Mouse (Mus musculus) heart, postnatal 0 days (tissue): ENCODE data around the gene Igflr1. TPM values are rescaled to one million over a fixed set of nuclear protein-coding genes. Genes with fewer than 3 reads are reported as not detected.
A peak's percentile ranks its signal among the peaks of the same experiment; 100 is the strongest.

Source experiments
- ATAC-seq: fragments of 200-750 bp; cut with Nextera tagmentation; 2 replicates; pipeline ENCODE4 v1.8.0; 2017; ENCODE audit warnings: low read depth, moderate number of reproducible peaks, moderate library complexity; ENCODE audit not compliant: insufficient read depth
- DNase-seq: peaks from one replicate; pipeline ENCODE4 v3.0.0-alpha.2; 2016; ENCODE audit warnings: low spot score
- H3K27ac ChIP-seq: fragments of 300-500 bp; sonication (generic); 2 replicates; pipeline ENCODE4 v1.5.1; 2014; ENCODE audit warnings: low read depth, mild to moderate bottlenecking
- H3K27me3 ChIP-seq: fragments of 300-500 bp; sonication (generic); 2 replicates; pipeline ENCODE4 v1.6.1; 2014; ENCODE audit warnings: low read length, mixed read lengths; ENCODE audit not compliant: control insufficient read depth, insufficient read depth
- H3K36me3 ChIP-seq: fragments of 300-500 bp; sonication (generic); replicated peaks from 2 replicates; pipeline ENCODE4 v1.6.1; 2014; ENCODE audit warnings: low read length, mixed read lengths; ENCODE audit not compliant: control insufficient read depth, insufficient read depth
- H3K4me1 ChIP-seq: fragments of 300-500 bp; sonication (generic); 2 replicates; pipeline ENCODE4 v1.6.1; 2014; ENCODE audit warnings: antibody characterized with exemption; ENCODE audit not compliant: control insufficient read depth, insufficient read depth
- H3K4me2 ChIP-seq: fragments of 300-500 bp; sonication (generic); 2 replicates; pipeline ENCODE4 v1.6.1; 2014; ENCODE audit warnings: low read depth, mild to moderate bottlenecking, low read length, moderate library complexity
- H3K4me3 ChIP-seq: fragments of 300-500 bp; sonication (generic); 2 replicates; pipeline ENCODE4 v1.5.1; 2014; ENCODE audit warnings: low read depth, low read length
- H3K9ac ChIP-seq: fragments of 300-500 bp; sonication (generic); replicated peaks from 2 replicates; pipeline ENCODE4 v1.6.1; 2014; ENCODE audit warnings: low read depth, low read length, mixed read lengths
- H3K9me3 ChIP-seq: fragments of 300-500 bp; sonication (generic); replicated peaks from 2 replicates; pipeline ENCODE4 v1.6.1; 2016; ENCODE audit warnings: low read length; ENCODE audit not compliant: control insufficient read depth
- CTCF ChIP-seq: IDR thresholded peaks from 2 replicates; pipeline ENCODE4 v1.5.1; 2016; ENCODE audit warnings: antibody characterized with exemption, control low read depth, low read depth
- EP300 ChIP-seq: IDR thresholded peaks from 2 replicates; pipeline ENCODE4 v1.6.1; 2016; ENCODE audit warnings: antibody characterized with exemption, low read depth
- WGBS: fragments of 180-500 bp; shearing (Covaris S2); extraction: QIAGEN DNeasy Blood & Tissue Kit; methylation state at CpG from one replicate; pipeline ENCODE4 v1.1.7; 2014; 5-methylcytosine and 5-hydroxymethylcytosine counted together
- polyA plus RNA-seq: library from polyadenylated mRNA; unstranded; fragments of >200 nt; fragmentation: Nextera tagmentation; extraction: Ambion mirVana; gene quantifications from 2 replicates; pipeline ENCODE4 v1.2.1, GENCODE M21; 2015
- total RNA-seq: library from RNA; depleted of rRNA; stranded (reverse); fragments of >200 nt; gene quantifications from 2 replicates; pipeline ENCODE4 v1.2.3, GENCODE M21; 2014; ENCODE audit warnings: low replicate concordance

The Igflr1 gene
- total and polyA plus RNA-seq, 2 experiments from 2014 or later: 0.94 to 3.3 TPM

DNA sequence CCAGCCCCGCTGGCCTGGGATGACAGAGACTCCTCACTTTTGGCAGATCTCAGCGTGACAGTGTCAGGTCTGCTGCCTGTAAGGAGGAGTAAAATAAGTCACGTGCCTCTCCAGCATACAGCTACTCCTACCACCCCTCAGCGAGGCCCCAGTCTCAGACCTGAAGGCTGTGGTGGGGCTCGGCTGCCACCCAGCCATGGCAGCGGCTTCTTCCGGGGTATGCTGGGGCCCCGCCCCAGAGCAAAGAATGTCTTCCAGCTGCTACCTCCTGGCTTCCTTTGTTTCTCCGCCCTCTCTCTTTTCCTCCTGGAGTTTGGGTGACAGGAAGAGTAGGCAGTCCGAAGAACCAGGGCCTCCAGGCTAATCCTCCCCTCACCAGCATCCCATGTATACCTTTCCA is 39.3 kb upstream of the Igflr1 start:
- TF ChIP-seq CTCF (no peak), EP300 (no peak)
- H3K4me1 ChIP-seq: no peaks in the 10 kb centered on the region
- H3K4me3 ChIP-seq: no peak overlapping the region
- no peaks in the 10 kb centered on the region for H3K27me3 ChIP-seq
- no peak overlapping the region for H3K27ac ChIP-seq
- ATAC-seq (no peak), DNase-seq (no peak)
- peaks cover 60% of the 10 kb centered on the region for H3K36me3 ChIP-seq
- WGBS: 63% methylated on average over 10 of the region's 10 CpGs
- no peak overlapping the region for H3K4me2 ChIP-seq
- H3K9me3 ChIP-seq: no peaks in the 10 kb centered on the region
- no peak overlapping the region for H3K9ac ChIP-seq

DNA sequence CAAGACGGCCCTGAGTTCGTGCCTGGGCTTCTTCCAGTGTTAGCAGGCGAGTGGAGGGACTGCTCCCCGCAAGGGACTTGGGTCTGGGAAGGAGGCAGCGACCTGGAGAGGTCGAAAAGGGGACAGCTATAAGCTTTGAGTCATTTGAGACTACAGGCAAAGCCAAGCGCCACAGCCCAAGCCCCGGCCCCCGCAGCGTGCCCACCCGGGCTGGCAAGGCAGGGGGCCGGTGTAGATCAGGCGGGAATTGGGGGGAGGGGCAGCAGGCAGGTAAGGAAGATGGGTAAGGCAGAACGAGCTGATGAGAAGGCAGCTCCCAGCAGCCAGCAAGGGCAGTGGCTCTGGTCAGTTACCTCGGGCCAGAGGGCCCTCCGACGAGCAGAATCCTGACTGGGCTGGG is 38.8 kb upstream of the Igflr1 start:
- Histone ChIP-seq H3K4me3 (no peak overlapping the region), H3K9me3 (no peaks in the 10 kb centered on the region), H3K4me2 (no peak overlapping the region), H3K27ac (no peak overlapping the region), H3K36me3 (peaks cover 60% of the 10 kb centered on the region), H3K9ac (no peak overlapping the region), H3K4me1 (no peaks in the 10 kb centered on the region), H3K27me3 (no peaks in the 10 kb centered on the region)
- no peak for TF ChIP-seq EP300
- no peak for TF ChIP-seq CTCF
- ATAC-seq (no peak), DNase-seq (no peak)
- 48% methylated on average over 17 of the region's 17 CpGs for WGBS

- peaks cover 63% of the 10 kb centered on the region for H3K36me3 ChIP-seq
- H3K9me3 ChIP-seq: no peaks in the 10 kb centered on the region
- H3K27ac ChIP-seq: no peak overlapping the region
- TF ChIP-seq CTCF (no peak), EP300 (no peak)
- no peak overlapping the region for H3K4me3 ChIP-seq
- no peaks in the 10 kb centered on the region for H3K27me3 ChIP-seq
- WGBS: 88% methylated on average over 14 of the region's 14 CpGs
- no peaks in the 10 kb centered on the region for H3K4me1 ChIP-seq
- no peak overlapping the region for H3K9ac ChIP-seq
- no peak overlapping the region for H3K4me2 ChIP-seq
- DNase-seq (no peak), ATAC-seq (no peak)
Observed at GRCm38 (mm10) chr7:30526981-30527380, 38.2 kb upstream of the Igflr1 start.

DNA sequence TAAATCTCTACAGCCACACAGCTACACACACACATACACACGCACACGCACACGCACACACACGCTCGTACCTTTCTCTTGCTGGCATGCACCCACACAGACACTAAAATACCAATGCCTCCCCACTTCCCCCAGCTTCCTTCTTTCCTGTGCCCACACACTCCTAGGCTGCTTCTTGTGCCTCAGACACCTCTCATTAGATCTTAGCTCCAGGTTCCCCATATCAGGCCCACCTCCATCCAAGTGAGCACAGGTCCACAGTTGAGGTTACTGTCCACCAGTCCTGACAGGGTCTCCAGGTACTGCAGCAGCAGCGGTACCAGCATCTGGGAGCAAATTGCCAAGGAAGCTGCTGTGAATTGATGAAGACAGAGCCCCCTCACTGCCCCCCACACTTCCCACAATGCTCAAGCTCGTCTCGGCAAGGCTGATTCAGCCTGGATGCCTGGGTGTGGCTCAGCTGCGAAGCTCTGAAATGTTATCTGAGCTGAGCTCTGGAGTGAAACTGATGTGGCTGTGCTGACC is 33.9 kb upstream of the Igflr1 start:
- WGBS: 82% methylated on average over 9 of the region's 9 CpGs
- no peak for DNase-seq
- H3K4me3 ChIP-seq: no peak overlapping the region
- H3K4me2 ChIP-seq: no peak overlapping the region
- no peaks in the 10 kb centered on the region for H3K27me3 ChIP-seq
- TF ChIP-seq EP300 (no peak), CTCF (no peak)
- no peak overlapping the region for H3K9ac ChIP-seq
- peaks cover 21% of the 10 kb centered on the region for H3K4me1 ChIP-seq
- no peaks in the 10 kb centered on the region for H3K9me3 ChIP-seq
- no peak for ATAC-seq
- H3K27ac ChIP-seq: no peak overlapping the region
- peaks cover 47% of the 10 kb centered on the region for H3K36me3 ChIP-seq

DNA sequence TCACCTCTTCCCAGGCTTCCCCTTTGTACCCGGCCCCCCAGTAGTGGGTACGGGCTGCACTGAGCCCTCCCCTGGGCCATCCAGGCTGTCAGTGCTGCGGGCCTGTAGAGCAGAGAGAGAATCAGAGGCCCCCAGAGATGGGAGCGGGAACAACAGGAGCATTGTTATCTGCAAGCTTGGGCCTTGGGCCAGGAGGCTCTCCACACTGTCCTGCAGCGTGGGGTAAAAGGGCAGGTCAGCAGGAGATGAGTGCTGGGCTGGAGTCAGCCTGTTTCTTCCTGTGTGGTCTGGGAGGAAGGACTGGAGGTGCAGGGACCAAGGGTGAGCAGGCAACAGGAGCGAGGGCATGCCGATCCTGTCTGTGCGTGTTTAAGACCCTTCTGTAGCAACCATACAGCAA is 32.3 kb upstream of the Igflr1 start:
- Histone ChIP-seq H3K9me3 (no peaks in the 10 kb centered on the region), H3K4me3 (no peak overlapping the region), H3K4me1 (peaks cover 21% of the 10 kb centered on the region), H3K27ac (no peak overlapping the region), H3K27me3 (no peaks in the 10 kb centered on the region), H3K36me3 (peaks cover 33% of the 10 kb centered on the region), H3K9ac (no peak overlapping the region), H3K4me2 (peak overlapping the region; percentile 27; the same call in 1 of the 2 replicates)
- DNase-seq (peak; percentile 47), ATAC-seq (peak; percentile 27)
- WGBS: 19% methylated on average over 8 of the region's 8 CpGs
- no peak for TF ChIP-seq EP300

DNA sequence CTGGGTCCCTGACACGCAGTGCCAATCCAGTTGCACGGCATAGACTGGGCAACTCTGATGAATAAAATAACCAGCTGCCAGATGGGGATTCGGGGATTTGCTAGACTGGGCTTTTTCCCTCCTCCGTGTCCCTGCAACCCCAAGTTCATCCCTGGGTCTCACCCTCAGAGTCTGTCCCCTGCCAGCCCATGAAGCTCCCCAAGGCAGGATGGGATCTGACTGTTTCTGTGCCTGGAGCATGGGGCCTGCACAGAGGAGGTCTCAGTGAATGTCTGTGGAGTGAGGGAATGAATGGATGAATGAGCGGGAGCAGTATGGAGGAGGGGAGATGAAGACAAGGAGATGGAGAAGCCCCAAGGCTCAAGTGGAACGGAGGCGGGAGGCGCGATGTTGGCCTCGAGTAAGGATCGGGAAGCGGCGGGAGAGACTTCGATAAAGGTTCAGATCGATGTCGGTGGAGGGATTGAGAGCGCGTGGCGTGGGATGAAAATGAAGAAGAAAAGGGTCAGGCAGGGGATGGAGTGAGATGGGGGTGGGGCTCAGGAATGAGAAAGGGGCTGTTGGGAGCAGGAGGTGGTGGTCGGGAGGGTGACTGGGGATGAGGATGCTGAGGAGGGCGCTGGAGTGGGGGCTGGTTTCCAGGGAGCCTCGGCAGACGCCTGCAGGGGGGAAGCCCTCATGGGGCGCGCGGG is 31.1 kb upstream of the Igflr1 start:
- Histone ChIP-seq H3K36me3 (peaks cover 22% of the 10 kb centered on the region), H3K27me3 (no peaks in the 10 kb centered on the region), H3K27ac (no peak overlapping the region), H3K9ac (peak overlapping the region; percentile 60), H3K9me3 (no peaks in the 10 kb centered on the region), H3K4me3 (peak overlapping the region; percentile 58), H3K4me2 (peak overlapping the region; percentile 86), H3K4me1 (peaks cover 21% of the 10 kb centered on the region)
- DNase-seq: no peak
- TF ChIP-seq CTCF: no peak
- no peak for TF ChIP-seq EP300
- ATAC-seq: peak; percentile 7; the same call in 1 of the 2 replicates
- WGBS: 14% methylated on average over 23 of the region's 26 CpGs
